Mouse (Mus musculus) CD8-positive naive resting alpha-beta T cell, adult 2 months (primary cell): ENCODE measurements around the gene Kcnk3.

Source experiments
- DNase-seq, 2 experiments: peaks; one replicate each; pipeline ENCODE4 v3.0.0; 2022; ENCODE audit warnings: low read depth in 2 of 2, low spot score in 2 of 2

The Kcnk3 gene

DNA sequence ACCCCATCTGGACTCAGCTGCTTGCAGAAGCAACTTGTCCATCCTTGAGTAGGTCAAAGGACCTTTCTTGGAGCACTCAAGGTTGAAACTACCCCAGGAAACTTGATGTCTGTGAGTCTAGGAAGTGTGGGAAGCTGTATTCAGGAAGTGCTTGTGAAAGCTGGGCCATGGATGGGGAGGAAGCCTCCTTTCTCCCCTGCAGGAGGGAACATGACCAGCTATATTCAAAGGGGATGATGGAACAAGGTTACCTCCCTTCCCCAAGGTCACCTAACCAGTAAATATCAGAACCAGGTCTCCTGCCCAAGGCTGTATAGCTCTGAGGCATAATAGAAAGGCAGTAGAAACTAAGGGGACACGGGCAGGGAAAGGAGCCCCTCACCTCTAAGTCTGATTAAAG lies 44.2 kb downstream of the Kcnk3 start:
- no peak for DNase-seq

DNA sequence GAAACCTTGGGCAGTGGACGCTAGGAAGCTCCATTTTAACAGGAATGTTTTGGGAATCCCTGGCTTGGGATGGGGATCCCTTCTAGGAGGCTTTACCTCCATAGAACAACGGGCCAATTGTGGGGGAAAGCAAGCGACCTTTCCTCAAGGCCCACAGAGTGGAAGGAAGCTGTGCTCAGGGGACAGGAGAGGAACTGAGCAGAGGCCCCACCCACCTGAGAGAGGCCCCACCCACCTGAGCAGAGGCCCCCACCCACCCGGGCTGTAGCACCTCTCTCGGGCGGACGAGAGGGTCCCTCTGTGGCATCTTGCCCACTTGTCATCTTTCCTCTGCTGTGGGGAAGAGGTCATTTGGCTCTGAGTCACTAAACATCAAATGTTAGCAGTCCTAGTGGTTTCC lies 49.0 kb downstream of the Kcnk3 start:
- no peak for DNase-seq

- peak; percentile 26 to 50 for DNase-seq
These were observed 50.1 kb downstream of the Kcnk3 start for GRCm38 (mm10) chr5:30638041-30638440.

- DNase-seq: no peak
These were observed 55.7 kb downstream of the Kcnk3 start for GRCm38 (mm10) chr5:30643477-30644179.

GRCm38 (mm10) chr5:30646036-30646435 lies 58.1 kb downstream of the Kcnk3 start:
- DNase-seq: no peak

DNA sequence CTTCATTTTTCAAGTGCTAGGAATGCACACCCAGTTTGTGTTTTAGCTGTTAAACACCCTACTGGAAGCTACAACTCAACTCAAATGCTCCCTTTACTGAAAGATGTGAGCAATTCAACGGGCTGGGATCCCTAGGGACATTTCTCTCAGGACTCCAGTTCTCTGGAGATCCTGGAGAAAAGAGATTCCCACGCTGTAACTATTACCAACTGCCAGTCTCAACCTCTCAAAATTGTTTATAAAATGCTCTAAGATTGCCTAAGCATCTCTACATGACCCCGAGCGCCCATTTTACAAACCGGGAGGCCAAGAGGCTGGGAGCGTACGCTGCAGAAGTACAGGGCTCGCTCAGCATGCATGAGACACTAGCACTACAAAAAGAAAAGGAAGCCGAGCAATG lies 59.4 kb downstream of the Kcnk3 start:
- no peak for DNase-seq

- DNase-seq: peak; percentile 80 to 90
These were observed 60.0 kb downstream of the Kcnk3 start, which contains the start of gene Slc35f6 for GRCm38 (mm10) chr5:30647815-30648560. Slc35f6 (plus strand) TSS chr5:30647933.

- no peak for DNase-seq
These were observed 61.6 kb downstream of the Kcnk3 start for GRCm38 (mm10) chr5:30649558-30649957.

GRCm38 (mm10) chr5:30650756-30651155 lies 62.8 kb downstream of the Kcnk3 start:
- no peak for DNase-seq

- DNase-seq: no peak
These were observed 63.6 kb downstream of the Kcnk3 start for GRCm38 (mm10) chr5:30651554-30651953.

DNA sequence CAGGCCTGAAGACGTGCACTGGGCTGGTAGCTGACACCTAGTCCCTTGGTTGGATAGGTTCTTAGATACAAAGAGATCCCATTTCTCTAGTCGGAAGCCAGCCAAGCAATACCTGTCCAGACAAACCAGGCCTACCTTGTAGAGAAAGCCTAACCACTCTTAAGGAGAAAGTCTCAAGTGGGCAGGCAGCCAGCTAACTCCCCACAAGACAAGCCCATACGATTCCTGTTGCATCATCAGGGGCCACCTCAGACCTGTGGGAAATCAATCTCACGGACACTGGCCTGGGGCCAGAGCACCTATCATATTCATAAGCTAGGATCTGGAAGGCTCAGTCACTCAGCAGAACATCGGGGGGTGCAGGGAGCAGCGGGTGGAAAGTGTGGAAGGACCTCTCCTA lies 65.3 kb downstream of the Kcnk3 start:
- no peak for DNase-seq

DNA sequence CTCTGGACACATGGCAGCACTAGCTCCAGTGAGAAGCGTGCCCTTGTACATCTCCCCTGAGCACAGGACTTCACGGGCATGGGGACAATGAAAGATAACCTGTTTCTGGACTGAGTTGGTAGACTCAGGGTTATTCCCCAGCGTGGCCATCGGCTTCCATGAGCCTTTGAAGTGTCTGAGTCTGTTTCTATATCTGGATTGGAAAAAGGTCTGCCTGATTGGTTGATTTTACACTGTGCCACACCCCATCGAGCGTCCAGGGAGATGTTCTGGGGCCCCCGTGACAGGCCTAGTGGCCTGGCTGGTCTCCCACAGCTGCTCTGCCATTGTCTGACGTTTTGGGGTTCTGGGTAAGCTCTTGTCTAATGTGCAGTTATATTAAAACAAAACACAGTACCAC lies 67.1 kb downstream of the Kcnk3 start:
- DNase-seq: no peak

GRCm38 (mm10) chr5:30655526-30656195 lies 67.7 kb downstream of the Kcnk3 start:
- DNase-seq: no peak

GRCm38 (mm10) chr5:30659042-30659441 lies 71.1 kb downstream of the Kcnk3 start:
- no peak for DNase-seq

GRCm38 (mm10) chr5:30660278-30660677 lies 72.3 kb downstream of the Kcnk3 start:
- no peak for DNase-seq

DNA sequence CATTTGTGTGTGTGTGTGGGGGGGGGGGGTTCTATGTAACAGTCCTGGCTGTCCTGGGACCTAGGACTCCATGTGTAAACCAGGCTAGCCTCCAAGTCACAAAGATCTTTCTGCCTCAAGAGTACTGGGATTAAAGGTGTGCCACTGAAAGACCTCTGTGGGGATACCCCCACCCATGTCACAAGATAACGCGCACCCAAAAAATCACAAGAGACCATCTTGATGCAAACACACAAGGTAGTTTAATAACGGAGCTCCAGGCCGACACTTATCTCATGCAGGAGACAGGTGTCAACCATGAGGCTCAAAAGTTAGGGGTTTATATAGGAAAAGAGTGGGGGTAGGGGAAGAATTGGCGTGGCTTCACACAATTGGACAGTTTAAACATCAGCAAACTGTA lies 72.8 kb downstream of the Kcnk3 start:
- no peak for DNase-seq

GRCm38 (mm10) chr5:30665360-30665759 lies 77.4 kb downstream of the Kcnk3 start:
- DNase-seq: no peak

GRCm38 (mm10) chr5:30665968-30666367 lies 78.0 kb downstream of the Kcnk3 start:
- DNase-seq: peak in 1 of 2 experiments; percentile 9

DNA sequence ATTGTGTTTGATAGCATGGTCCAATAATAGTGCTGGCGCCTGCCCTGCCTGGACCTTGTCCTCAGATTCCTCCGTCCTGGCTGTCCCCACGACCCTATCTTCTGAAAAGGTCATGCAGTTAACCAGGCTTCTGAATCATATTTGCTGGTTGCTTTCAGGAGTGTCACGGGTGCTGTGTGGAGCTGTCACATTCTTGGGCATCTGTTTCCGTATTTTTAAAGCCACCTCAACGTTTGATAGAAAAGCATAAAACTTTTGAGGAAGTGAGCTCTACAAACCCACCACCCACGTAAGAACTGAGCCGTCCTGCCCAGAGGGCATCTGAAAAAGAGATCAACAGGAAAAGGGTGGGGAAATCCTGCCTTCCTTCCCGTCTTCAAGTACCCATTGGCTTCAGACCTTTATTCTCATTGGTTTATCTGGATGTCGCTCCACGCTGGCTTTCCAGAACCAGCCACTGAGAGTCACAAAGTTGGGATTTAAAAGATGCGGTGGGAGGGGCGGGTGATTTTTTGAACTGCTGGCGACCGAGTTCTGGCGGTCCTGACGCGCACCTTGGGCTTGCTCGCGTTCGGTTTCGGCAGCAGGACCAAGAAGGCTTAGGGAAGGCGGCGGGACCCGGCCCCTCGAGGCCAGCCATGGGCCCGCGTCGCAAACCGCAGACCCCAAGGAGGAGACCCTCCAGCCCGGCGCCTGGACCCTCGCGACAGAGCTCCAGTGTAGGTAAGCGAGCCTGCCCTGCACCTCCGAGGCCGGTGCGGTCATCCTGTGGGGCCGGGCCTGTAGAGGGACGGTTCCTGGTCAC lies 78.6 kb downstream of the Kcnk3 start, which contains the start of gene Cenpa:
TSS of gene Cenpa (plus strand) at position 387 of the 805 bp plus-strand sequence.
- DNase-seq: peak; percentile 87 to 91

GRCm38 (mm10) chr5:30667215-30667614 lies 79.2 kb downstream of the Kcnk3 start:
- no peak for DNase-seq

- DNase-seq: no peak
These were observed 79.7 kb downstream of the Kcnk3 start for GRCm38 (mm10) chr5:30667686-30668085.
